Mouse (Mus musculus): Measurements from ENCODE around the gene Cplx2. TPM values are rescaled to one million over a fixed set of nuclear protein-coding genes. Genes with fewer than 3 reads are reported as not detected.
A peak's percentile ranks its signal among the peaks of the same experiment; 100 is the strongest.

Gene Cplx2
- total RNA-seq, 1 experiment from 2014 or later = 28.1 TPM

DNA sequence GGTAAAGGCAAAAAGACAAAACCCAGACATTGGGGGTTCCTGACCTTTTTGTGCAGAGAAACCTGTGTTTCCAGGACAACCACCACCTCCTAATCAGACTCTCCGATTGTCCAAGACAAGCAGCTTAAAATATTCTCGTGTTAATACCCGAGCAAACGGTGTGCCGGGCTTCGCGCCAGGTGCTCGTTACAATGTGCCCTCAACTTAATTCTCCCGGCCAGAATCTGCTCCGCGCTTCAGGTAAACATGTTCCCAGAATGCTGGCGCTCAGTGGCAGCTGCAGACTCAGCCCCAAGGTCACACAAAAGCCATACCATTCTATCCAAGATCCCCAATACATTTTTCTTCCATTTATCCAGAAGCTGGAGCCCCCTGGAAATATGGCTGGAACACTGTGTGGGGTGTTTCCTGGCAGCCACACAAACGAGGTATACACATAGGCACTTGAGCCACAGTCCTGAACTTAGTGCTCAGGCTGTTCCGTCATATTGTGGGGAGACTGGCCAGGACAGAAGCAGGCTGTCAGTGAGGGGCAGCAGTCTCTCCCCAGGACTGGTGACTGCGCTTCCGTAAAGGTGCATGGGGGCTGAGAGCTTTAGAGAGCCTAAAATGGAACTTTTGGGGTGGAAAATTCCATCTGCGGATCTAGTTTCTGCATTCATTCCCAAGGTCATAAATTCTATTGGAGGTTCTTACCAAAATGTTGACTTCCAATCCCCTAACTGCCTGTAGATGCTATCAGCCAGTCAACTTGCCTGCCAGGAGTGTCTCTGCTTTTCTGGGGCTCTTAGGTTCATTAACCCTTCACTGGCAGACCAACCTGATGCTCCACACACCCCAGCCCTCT, 32.3 kb downstream of the Cplx2 start:
- no peak for DNase-seq

- no peak for DNase-seq
Measured at GRCm38 (mm10) chr13:54404205-54404604, 33.1 kb downstream of the Cplx2 start.

GRCm38 (mm10) chr13:54405805-54406204, 34.7 kb downstream of the Cplx2 start:
- DNase-seq = no peak

GRCm38 (mm10) chr13:54411656-54412055, 40.5 kb downstream of the Cplx2 start:
- DNase-seq = no peak

GRCm38 (mm10) chr13:54412236-54412635, 41.1 kb downstream of the Cplx2 start:
- no peak for DNase-seq

DNA sequence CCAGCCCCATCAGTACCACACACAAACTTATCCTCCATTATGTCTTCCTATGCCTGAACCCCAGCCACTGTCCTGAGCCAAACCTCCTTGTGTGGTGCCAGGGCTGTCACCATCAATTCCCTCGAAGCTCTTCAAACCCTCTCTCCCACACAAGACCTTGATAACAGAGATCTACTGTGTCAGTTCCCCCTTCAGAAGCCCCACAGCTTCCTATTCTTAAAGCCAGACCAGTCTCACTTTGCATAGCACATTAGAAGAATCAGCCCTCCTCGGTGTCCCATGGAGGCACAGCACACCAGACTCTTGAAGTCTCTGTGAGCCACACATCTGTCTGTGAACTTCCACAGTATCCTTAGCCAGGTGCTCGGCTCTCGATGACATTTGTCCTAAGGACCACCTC, 41.6 kb downstream of the Cplx2 start:
- no peak for DNase-seq

GRCm38 (mm10) chr13:54415059-54415458, 43.9 kb downstream of the Cplx2 start:
- no peak for DNase-seq

GRCm38 (mm10) chr13:54418781-54419327, 47.7 kb downstream of the Cplx2 start:
- no peak for DNase-seq

DNA sequence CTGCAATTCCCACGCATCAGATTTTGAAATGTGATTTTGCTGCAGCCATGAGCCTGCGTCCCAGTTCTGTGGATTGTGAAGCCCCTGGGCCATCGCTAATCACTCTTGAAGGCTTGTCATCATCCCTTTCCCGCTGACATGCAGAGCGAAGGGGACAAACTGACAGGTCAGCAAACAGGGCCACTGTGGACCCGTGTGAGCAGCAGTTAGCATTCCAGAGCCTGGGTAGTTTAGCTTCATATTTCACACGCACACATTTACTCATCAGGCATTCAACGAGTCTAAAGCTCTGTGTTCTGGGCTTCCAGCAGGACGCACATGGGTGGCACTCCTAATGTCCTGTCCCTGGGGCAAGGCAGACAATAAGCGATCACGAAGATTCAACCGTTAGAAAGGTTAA, 49.1 kb downstream of the Cplx2 start:
- DNase-seq = no peak

GRCm38 (mm10) chr13:54425269-54425668, 54.1 kb downstream of the Cplx2 start:
- no peak for DNase-seq

- DNase-seq = no peak
Measured at GRCm38 (mm10) chr13:54426781-54427655, 55.9 kb downstream of the Cplx2 start.

DNA sequence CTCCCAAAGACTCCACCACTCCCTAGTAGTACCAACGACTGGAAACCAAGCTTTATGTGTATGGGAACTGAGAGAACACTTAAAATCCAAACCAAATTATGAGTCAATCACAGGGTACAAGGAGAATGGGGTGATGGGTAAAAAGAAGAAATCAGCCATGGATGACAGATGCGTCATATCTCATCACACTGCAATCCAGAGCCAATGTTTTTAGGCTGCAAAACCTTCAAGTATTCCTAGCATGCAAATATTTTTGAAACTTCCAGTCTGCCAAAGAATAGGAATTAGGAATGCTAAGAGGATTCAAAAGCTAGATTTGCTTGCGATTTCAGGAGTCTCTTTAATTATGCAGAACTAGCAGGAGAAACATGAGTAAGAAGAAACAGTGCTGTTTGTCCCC, 57.6 kb downstream of the Cplx2 start:
- DNase-seq = no peak

GRCm38 (mm10) chr13:54430051-54430450, 58.9 kb downstream of the Cplx2 start:
- DNase-seq = no peak

GRCm38 (mm10) chr13:54431161-54431560, 60.0 kb downstream of the Cplx2 start:
- peak; percentile 56 for DNase-seq

Other genes starting within 250 kb of the Cplx2 start
- gene Hrh2, start 179.2 kb upstream of the Cplx2 start, total RNA-seq (2021) = 0.36 TPM in 1 of 2 replicates, not detected in the other
- 39.3 and 52.9 TPM in 2 replicates for gene Thoc3, start 97.5 kb downstream of the Cplx2 start, total RNA-seq (2021)
- gene Simc1, start 132.4 kb downstream of the Cplx2 start, total RNA-seq (2021) = 12.8 and 19.2 TPM in 2 replicates
- 157 and 177 TPM in 2 replicates for gene 4833439L19Rik, start 194.1 kb downstream of the Cplx2 start, total RNA-seq (2021)
- gene Arl10, start 203.7 kb downstream of the Cplx2 start, total RNA-seq (2021) = 51.6 and 65.6 TPM in 2 replicates
- 56.7 and 72.4 TPM in 2 replicates for gene Nop16, start 218.7 kb downstream of the Cplx2 start, total RNA-seq (2021)
- 230 and 245 TPM in 2 replicates for gene Higd2a, start 218.9 kb downstream of the Cplx2 start, total RNA-seq (2021)
- gene Cltb, start 240.0 kb downstream of the Cplx2 start, total RNA-seq (2021) = 61.8 and 82.6 TPM in 2 replicates